Mouse (Mus musculus): ENCODE data around the gene 0610030E20Rik. TPM values are rescaled to one million over a fixed set of nuclear protein-coding genes. Genes with fewer than 3 reads are reported as not detected.

Gene 0610030E20Rik
- polyA plus RNA-seq, 1 experiment from 2014 or later = 22.5 TPM

GRCm38 (mm10) chr6:72374820-72375563 is 27.9 kb downstream of the 0610030E20Rik start:
- Histone ChIP-seq H3K36me3 (no peaks in the 10 kb centered on the region), H3K4me2 (replicated peaks) (no peak overlapping the region), H3K9me3 (no peaks in the 10 kb centered on the region), H3K4me3 (no peak overlapping the region), H3K9ac (replicated peaks) (no peak overlapping the region), H3K27me3 (peaks cover 9% of the 10 kb centered on the region; the same call in 1 of the 2 replicates), H3K4me1 (peaks cover 1% of the 10 kb centered on the region), H3K27ac (replicated peaks) (no peak overlapping the region)
- 84% methylated on average over 15 of the region's 15 CpGs for WGBS
- ATAC-seq (replicated peaks) = no peak

- Histone ChIP-seq H3K4me1 (peaks cover 7% of the 10 kb centered on the region), H3K9ac (replicated peaks) (no peak overlapping the region), H3K36me3 (no peaks in the 10 kb centered on the region), H3K27ac (replicated peaks) (no peak overlapping the region), H3K9me3 (no peaks in the 10 kb centered on the region), H3K4me3 (no peak overlapping the region), H3K27me3 (peaks cover 22% of the 10 kb centered on the region; the same call in 1 of the 2 replicates), H3K4me2 (replicated peaks) (no peak overlapping the region)
- no peak for ATAC-seq (replicated peaks)
- 87% methylated on average over 8 of the region's 8 CpGs for WGBS
These were observed 31.6 kb downstream of the 0610030E20Rik start for GRCm38 (mm10) chr6:72378510-72379234.

DNA sequence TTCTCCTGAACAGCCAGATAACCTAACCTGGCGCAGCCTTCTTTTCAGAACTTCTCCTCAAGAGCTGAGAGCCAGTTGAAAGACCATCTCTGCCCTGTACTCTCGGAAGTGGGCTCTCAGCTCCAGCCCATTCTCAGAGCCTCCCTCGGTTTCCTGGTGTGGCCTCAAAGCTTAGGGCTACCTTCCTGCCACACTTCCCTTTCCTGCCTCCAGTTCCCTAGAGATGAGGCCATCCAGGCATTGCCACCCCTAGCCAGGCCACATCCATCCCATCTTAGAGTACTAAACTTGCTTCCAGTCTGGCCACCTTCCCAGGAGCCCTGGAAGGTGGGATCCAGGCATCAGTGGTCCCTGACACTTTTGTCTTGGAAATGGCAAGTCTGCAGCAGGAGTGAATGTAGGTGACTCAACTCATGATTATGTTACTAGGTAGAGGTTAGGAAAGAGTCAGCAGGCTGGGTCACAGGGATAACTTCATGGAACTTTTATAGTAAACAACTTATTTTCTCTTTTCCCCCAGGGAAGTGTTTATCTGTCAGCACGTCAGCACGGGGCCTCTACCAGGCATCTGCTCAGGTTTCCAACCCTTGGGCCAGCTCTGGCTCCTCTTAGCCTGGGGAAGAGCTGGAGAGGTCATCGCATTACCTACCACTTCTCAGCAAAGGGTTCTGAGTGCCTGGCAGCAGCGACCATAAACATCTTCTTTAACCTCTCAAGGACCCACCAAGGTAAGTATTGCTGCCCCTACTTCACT is 32.4 kb downstream of the 0610030E20Rik start:
- 42% methylated on average over 7 of the region's 7 CpGs for WGBS
- Histone ChIP-seq H3K36me3 (no peaks in the 10 kb centered on the region), H3K4me2 (replicated peaks) (peak overlapping the region; percentile 60), H3K4me3 (peak overlapping the region; percentile 40; the same call in 1 of the 2 replicates), H3K27ac (replicated peaks) (no peak overlapping the region), H3K27me3 (peaks cover 22% of the 10 kb centered on the region; the same call in 1 of the 2 replicates), H3K9me3 (no peaks in the 10 kb centered on the region), H3K9ac (replicated peaks) (no peak overlapping the region), H3K4me1 (peaks cover 7% of the 10 kb centered on the region)
- ATAC-seq (replicated peaks) = no peak

DNA sequence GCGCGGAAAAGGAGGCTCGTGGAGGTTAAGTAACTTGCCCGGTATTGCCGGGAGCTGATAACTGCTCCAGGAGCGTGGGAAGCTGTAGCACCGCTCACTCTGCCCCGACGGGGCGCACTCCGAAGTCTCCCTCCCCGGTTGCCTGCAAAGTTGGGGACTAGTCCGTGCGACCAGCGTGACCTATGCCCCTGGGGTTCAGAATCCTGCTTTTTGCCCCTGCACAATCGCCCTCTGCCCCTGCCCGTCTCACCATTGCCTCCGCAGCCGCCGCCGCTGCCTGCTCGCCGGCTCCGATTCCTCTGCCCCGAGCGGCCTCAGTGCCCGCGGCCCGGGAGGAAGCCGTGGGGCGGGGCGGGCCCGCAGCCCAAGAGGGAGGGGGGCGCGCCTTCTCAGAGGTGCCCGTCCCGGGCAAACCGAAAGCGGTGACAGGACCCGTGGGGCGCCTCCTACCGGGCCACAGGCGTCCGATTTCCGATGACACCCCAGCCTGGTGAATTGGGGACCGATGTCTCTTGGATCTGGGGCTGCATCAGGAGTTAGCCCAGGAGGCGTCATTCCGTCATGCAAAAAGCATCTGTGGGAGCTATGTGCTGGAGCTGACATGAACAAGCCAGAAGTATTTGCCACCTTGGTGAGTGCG is 33.1 kb downstream of the 0610030E20Rik start, which contains the start of gene Vamp5:
Vamp5 (minus strand) TSS at position 338 of the 640 bp plus-strand sequence.
- Histone ChIP-seq H3K4me3 (peak within 1 kb of the TSS; percentile 40), H3K27me3 (peaks cover 22% of the 10 kb centered on the region; the same call in 1 of the 2 replicates), H3K4me2 (replicated peaks) (peak within 1 kb of the TSS; percentile 60), H3K36me3 (no peaks in the 10 kb centered on the region), H3K4me1 (peaks cover 7% of the 10 kb centered on the region), H3K27ac (replicated peaks) (no peak within 1 kb of the TSS), H3K9ac (replicated peaks) (peak within 1 kb of the TSS; percentile 40), H3K9me3 (no peaks in the 10 kb centered on the region)
- WGBS = 2% methylated on average over 47 of the region's 49 CpGs
- peak; percentile 64; the same call in 1 of the 2 replicates for ATAC-seq (replicated peaks)

- H3K27me3 ChIP-seq = peaks cover 22% of the 10 kb centered on the region; the same call in 1 of the 2 replicates
- no peak overlapping the region for H3K27ac ChIP-seq (replicated peaks)
- peaks cover 7% of the 10 kb centered on the region for H3K4me1 ChIP-seq
- H3K36me3 ChIP-seq = no peaks in the 10 kb centered on the region
- WGBS = 84% methylated on average over 6 of the region's 6 CpGs
- no peaks in the 10 kb centered on the region for H3K9me3 ChIP-seq
- ATAC-seq (replicated peaks) = no peak
- H3K9ac ChIP-seq (replicated peaks) = no peak overlapping the region
- no peak overlapping the region for H3K4me2 ChIP-seq (replicated peaks)
- H3K4me3 ChIP-seq = no peak overlapping the region
These were observed 35.4 kb downstream of the 0610030E20Rik start for GRCm38 (mm10) chr6:72382494-72382893.

DNA sequence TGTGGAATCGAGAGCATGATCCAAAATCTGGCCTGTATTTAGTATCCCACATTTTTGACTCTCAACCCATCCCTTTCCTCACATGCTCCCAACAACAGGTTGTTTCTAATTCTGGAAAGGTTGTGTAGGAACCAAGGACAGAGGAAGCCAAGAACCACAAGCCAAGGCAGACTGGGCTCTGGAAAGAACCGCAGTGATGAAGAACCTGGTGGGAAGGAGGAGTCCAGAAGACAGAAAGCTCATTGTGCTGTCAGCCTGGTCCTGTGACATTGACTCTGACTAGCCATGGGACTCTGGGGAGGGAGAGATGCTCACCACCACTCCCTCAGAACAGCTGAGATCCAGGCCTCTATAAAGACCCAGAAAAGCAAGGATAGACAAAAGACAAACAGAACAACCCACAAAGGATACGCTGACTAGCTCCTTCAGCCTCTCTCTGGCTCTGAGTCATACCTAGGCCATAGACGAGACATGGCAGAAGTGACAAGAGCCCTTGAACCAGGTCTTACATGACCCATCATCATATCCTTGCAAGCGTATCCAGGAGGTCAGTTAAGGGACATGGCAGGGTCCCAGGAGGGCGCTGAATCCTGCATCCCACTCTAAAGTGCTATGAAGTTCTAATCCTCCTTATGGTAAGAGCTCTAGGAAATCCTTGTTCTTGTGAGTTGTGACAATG is 36.2 kb downstream of the 0610030E20Rik start:
- no peak for ATAC-seq (replicated peaks)
- Histone ChIP-seq H3K4me3 (no peak overlapping the region), H3K36me3 (no peaks in the 10 kb centered on the region), H3K4me1 (peaks cover 7% of the 10 kb centered on the region), H3K9ac (replicated peaks) (no peak overlapping the region), H3K4me2 (replicated peaks) (no peak overlapping the region), H3K9me3 (no peaks in the 10 kb centered on the region), H3K27me3 (peaks cover 22% of the 10 kb centered on the region; the same call in 1 of the 2 replicates), H3K27ac (replicated peaks) (no peak overlapping the region)
- WGBS = 83% methylated on average over 6 of the region's 6 CpGs

DNA sequence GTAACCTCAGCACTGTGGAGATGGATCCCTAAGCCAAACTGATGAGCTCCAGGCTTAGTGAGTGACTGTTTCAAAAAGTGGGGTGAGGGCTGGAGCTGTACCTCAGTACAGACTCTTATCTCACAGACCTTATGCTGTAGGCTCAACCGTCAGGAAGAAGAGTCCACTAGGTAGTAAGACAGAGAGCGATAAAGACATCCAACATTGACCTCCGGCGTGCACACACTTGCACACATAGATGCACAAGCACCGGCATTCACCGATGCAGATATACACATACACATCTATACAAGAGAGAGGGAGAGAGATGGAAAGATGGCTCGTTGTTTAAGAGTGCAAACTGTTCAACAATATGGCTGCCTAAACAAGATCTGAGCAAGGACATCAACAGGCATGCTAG is 36.8 kb downstream of the 0610030E20Rik start:
- WGBS = 95% methylated on average over 7 of the region's 7 CpGs
- peaks cover 22% of the 10 kb centered on the region; the same call in 1 of the 2 replicates for H3K27me3 ChIP-seq
- peaks cover 7% of the 10 kb centered on the region for H3K4me1 ChIP-seq
- no peak for ATAC-seq (replicated peaks)
- H3K4me3 ChIP-seq = no peak overlapping the region
- no peaks in the 10 kb centered on the region for H3K9me3 ChIP-seq
- no peak overlapping the region for H3K4me2 ChIP-seq (replicated peaks)
- no peaks in the 10 kb centered on the region for H3K36me3 ChIP-seq
- no peak overlapping the region for H3K27ac ChIP-seq (replicated peaks)
- H3K9ac ChIP-seq (replicated peaks) = no peak overlapping the region

GRCm38 (mm10) chr6:72385258-72385657 is 38.1 kb downstream of the 0610030E20Rik start:
- H3K9me3 ChIP-seq = no peaks in the 10 kb centered on the region
- WGBS = 89% methylated on average over 4 of the region's 4 CpGs
- H3K27ac ChIP-seq (replicated peaks) = no peak overlapping the region
- H3K4me1 ChIP-seq = peaks cover 12% of the 10 kb centered on the region
- no peaks in the 10 kb centered on the region for H3K36me3 ChIP-seq
- H3K4me3 ChIP-seq = no peak overlapping the region
- H3K9ac ChIP-seq (replicated peaks) = no peak overlapping the region
- H3K4me2 ChIP-seq (replicated peaks) = no peak overlapping the region
- ATAC-seq (replicated peaks) = no peak
- H3K27me3 ChIP-seq = peaks cover 10% of the 10 kb centered on the region; the same call in 1 of the 2 replicates

GRCm38 (mm10) chr6:72386561-72386960 is 39.4 kb downstream of the 0610030E20Rik start:
- ATAC-seq (replicated peaks) = no peak
- Histone ChIP-seq H3K9me3 (no peaks in the 10 kb centered on the region), H3K4me1 (peaks cover 13% of the 10 kb centered on the region), H3K36me3 (no peaks in the 10 kb centered on the region), H3K9ac (replicated peaks) (no peak overlapping the region), H3K27ac (replicated peaks) (no peak overlapping the region), H3K4me2 (replicated peaks) (no peak overlapping the region), H3K4me3 (no peak overlapping the region), H3K27me3 (no peaks in the 10 kb centered on the region)
- 93% methylated on average over 2 of the region's 2 CpGs for whole genome bisulfite sequencing

DNA sequence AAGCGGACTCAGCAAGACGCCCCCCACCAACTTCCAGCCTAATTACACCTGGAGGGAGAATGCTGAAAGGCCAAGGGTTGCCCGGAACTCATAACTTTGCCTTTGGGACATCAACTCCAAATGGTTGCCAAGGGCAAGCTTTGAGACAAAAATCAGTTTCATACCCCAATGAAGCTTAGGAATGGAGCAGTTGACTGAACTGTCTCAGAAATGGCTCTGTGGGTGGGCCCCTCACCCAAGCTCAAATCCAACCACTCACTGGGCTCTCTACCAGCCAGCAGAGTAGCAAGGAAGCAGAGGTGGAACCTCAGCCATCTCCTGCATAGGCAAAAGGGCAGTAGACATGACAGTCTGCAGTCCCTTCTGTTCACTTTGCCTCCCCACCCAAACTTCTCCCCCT is 40.7 kb downstream of the 0610030E20Rik start:
- no peak overlapping the region for H3K4me3 ChIP-seq
- WGBS = 75% methylated on average over 3 of the region's 3 CpGs
- no peak overlapping the region for H3K4me2 ChIP-seq (replicated peaks)
- no peak for ATAC-seq (replicated peaks)
- no peaks in the 10 kb centered on the region for H3K36me3 ChIP-seq
- peaks cover 13% of the 10 kb centered on the region for H3K4me1 ChIP-seq
- no peak overlapping the region for H3K9ac ChIP-seq (replicated peaks)
- no peaks in the 10 kb centered on the region for H3K27me3 ChIP-seq
- H3K9me3 ChIP-seq = no peaks in the 10 kb centered on the region
- no peak overlapping the region for H3K27ac ChIP-seq (replicated peaks)

GRCm38 (mm10) chr6:72388266-72388665 is 41.1 kb downstream of the 0610030E20Rik start:
- Histone ChIP-seq H3K4me1 (peaks cover 13% of the 10 kb centered on the region), H3K9me3 (no peaks in the 10 kb centered on the region), H3K4me3 (no peak overlapping the region), H3K9ac (replicated peaks) (no peak overlapping the region), H3K27ac (replicated peaks) (no peak overlapping the region), H3K4me2 (replicated peaks) (no peak overlapping the region), H3K27me3 (no peaks in the 10 kb centered on the region), H3K36me3 (no peaks in the 10 kb centered on the region)
- no peak for ATAC-seq (replicated peaks)
- WGBS = 76% methylated on average over 10 of the region's 10 CpGs

Measured in forebrain, embryonic 15.5 days (tissue).